Mouse (Mus musculus): Measurements from ENCODE around the gene Nudt8. TPM values are rescaled to one million over a fixed set of nuclear protein-coding genes. Genes with fewer than 3 reads are reported as not detected.
A peak's percentile ranks its signal among the peaks of the same experiment; 100 is the strongest.

Nudt8 gene
- polyA plus RNA-seq, 1 experiment from 2014 or later = 39.3 TPM

GRCm38 (mm10) chr19:4018743-4019583, 18.6 kb downstream of the Nudt8 start:
- no peaks in the 10 kb centered on the region for H3K9me3 ChIP-seq (ENCODE audit: control insufficient read depth, low read length)
- WGBS = 20% methylated on average over 18 of the region's 18 CpGs
- DNase-seq (ENCODE audit: low spot score) (peak; percentile 87), ATAC-seq (ENCODE audit: low FRiP score, low TSS enrichment) (peak; percentile 84)
- H3K4me1 ChIP-seq (replicated peaks; ENCODE audit: control insufficient read depth, insufficient read depth) = no peaks in the 10 kb centered on the region
- no peak overlapping the region for H3K9ac ChIP-seq (ENCODE audit: low read length)
- H3K4me2 ChIP-seq (replicated peaks; ENCODE audit: low read depth) = no peak overlapping the region
- H3K27ac ChIP-seq (replicated peaks) = peak overlapping the region; percentile 53
- TF ChIP-seq CTCF (IDR thresholded peaks at IDR 0.05; ENCODE audit: low read depth) = peak; percentile 91
- no peak for TF ChIP-seq EP300 (optimal IDR thresholded peaks at IDR 0.05)
- H3K4me3 ChIP-seq (ENCODE audit: low read depth, low read length) = no peak overlapping the region
- no peaks in the 10 kb centered on the region for H3K36me3 ChIP-seq (ENCODE audit: control insufficient read depth, insufficient read depth, low read length)
- no peaks in the 10 kb centered on the region for H3K27me3 ChIP-seq (ENCODE audit: control insufficient read depth, insufficient read depth, low read length)

- no peak overlapping the region for H3K4me3 ChIP-seq (ENCODE audit: low read depth, low read length)
- TF ChIP-seq CTCF (IDR thresholded peaks at IDR 0.05; ENCODE audit: low read depth) (no peak), EP300 (optimal IDR thresholded peaks at IDR 0.05) (no peak)
- DNase-seq (ENCODE audit: low spot score) (no peak), ATAC-seq (ENCODE audit: low FRiP score, low TSS enrichment) (no peak)
- H3K27me3 ChIP-seq (ENCODE audit: control insufficient read depth, insufficient read depth, low read length) = no peaks in the 10 kb centered on the region
- H3K36me3 ChIP-seq (ENCODE audit: control insufficient read depth, insufficient read depth, low read length) = no peaks in the 10 kb centered on the region
- whole genome bisulfite sequencing = 61% methylated on average over 7 of the region's 7 CpGs
- no peak overlapping the region for H3K27ac ChIP-seq (replicated peaks)
- H3K9me3 ChIP-seq (ENCODE audit: control insufficient read depth, low read length) = no peaks in the 10 kb centered on the region
- no peak overlapping the region for H3K4me2 ChIP-seq (replicated peaks; ENCODE audit: low read depth)
- H3K4me1 ChIP-seq (replicated peaks; ENCODE audit: control insufficient read depth, insufficient read depth) = no peaks in the 10 kb centered on the region
- H3K9ac ChIP-seq (ENCODE audit: low read length) = no peak overlapping the region
These were observed 22.8 kb downstream of the Nudt8 start for GRCm38 (mm10) chr19:4023185-4023584.

GRCm38 (mm10) chr19:4027576-4027975, 27.2 kb downstream of the Nudt8 start:
- TF ChIP-seq EP300 (optimal IDR thresholded peaks at IDR 0.05) = no peak
- no peak for TF ChIP-seq CTCF (IDR thresholded peaks at IDR 0.05; ENCODE audit: low read depth)
- no peak for ATAC-seq (ENCODE audit: low FRiP score, low TSS enrichment)
- no peaks in the 10 kb centered on the region for H3K9me3 ChIP-seq (ENCODE audit: control insufficient read depth, low read length)

GRCm38 (mm10) chr19:4032668-4033067, 32.3 kb downstream of the Nudt8 start:
- H3K4me2 ChIP-seq (replicated peaks; ENCODE audit: low read depth) = no peak overlapping the region
- no peak overlapping the region for H3K4me3 ChIP-seq (ENCODE audit: low read depth, low read length)
- ATAC-seq (ENCODE audit: low FRiP score, low TSS enrichment) (no peak), DNase-seq (ENCODE audit: low spot score) (no peak)
- H3K9me3 ChIP-seq (ENCODE audit: control insufficient read depth, low read length) = no peaks in the 10 kb centered on the region
- TF ChIP-seq CTCF (IDR thresholded peaks at IDR 0.05; ENCODE audit: low read depth) = no peak
- no peak for TF ChIP-seq EP300 (optimal IDR thresholded peaks at IDR 0.05)
- H3K27ac ChIP-seq (replicated peaks) = no peak overlapping the region
- no peak overlapping the region for H3K9ac ChIP-seq (ENCODE audit: low read length)
- H3K4me1 ChIP-seq (replicated peaks; ENCODE audit: control insufficient read depth, insufficient read depth) = no peaks in the 10 kb centered on the region
- H3K27me3 ChIP-seq (ENCODE audit: control insufficient read depth, insufficient read depth, low read length) = no peaks in the 10 kb centered on the region
- H3K36me3 ChIP-seq (ENCODE audit: control insufficient read depth, insufficient read depth, low read length) = no peaks in the 10 kb centered on the region
- 60% methylated on average over 7 of the region's 7 CpGs for WGBS

More at GRCm38 (mm10) chr19:4027576-4027975, 27.2 kb downstream of the Nudt8 start:
- Histone ChIP-seq H3K4me2 (replicated peaks; ENCODE audit: low read depth) (no peak overlapping the region), H3K4me3 (ENCODE audit: low read depth, low read length) (no peak overlapping the region), H3K36me3 (ENCODE audit: control insufficient read depth, insufficient read depth, low read length) (no peaks in the 10 kb centered on the region), H3K9ac (ENCODE audit: low read length) (no peak overlapping the region), H3K4me1 (replicated peaks; ENCODE audit: control insufficient read depth, insufficient read depth) (no peaks in the 10 kb centered on the region), H3K27me3 (ENCODE audit: control insufficient read depth, insufficient read depth, low read length) (no peaks in the 10 kb centered on the region), H3K27ac (replicated peaks) (no peak overlapping the region)
- DNase-seq (ENCODE audit: low spot score) = no peak

- no peaks in the 10 kb centered on the region for H3K4me1 ChIP-seq (replicated peaks; ENCODE audit: control insufficient read depth, insufficient read depth)
- no peak overlapping the region for H3K4me2 ChIP-seq (replicated peaks; ENCODE audit: low read depth)
- DNase-seq (ENCODE audit: low spot score) (peak; percentile 40), ATAC-seq (ENCODE audit: low FRiP score, low TSS enrichment) (no peak)
- no peaks in the 10 kb centered on the region for H3K9me3 ChIP-seq (ENCODE audit: control insufficient read depth, low read length)
- 44% methylated on average over 3 of the region's 3 CpGs for WGBS
- TF ChIP-seq CTCF (IDR thresholded peaks at IDR 0.05; ENCODE audit: low read depth) = no peak
- no peak for TF ChIP-seq EP300 (optimal IDR thresholded peaks at IDR 0.05)
- no peak overlapping the region; the same call in 1 of the 2 replicates for H3K27ac ChIP-seq (replicated peaks)
- H3K9ac ChIP-seq (ENCODE audit: low read length) = no peak overlapping the region
- H3K27me3 ChIP-seq (ENCODE audit: control insufficient read depth, insufficient read depth, low read length) = no peaks in the 10 kb centered on the region
- no peaks in the 10 kb centered on the region for H3K36me3 ChIP-seq (ENCODE audit: control insufficient read depth, insufficient read depth, low read length)
- no peak overlapping the region for H3K4me3 ChIP-seq (ENCODE audit: low read depth, low read length)
These were observed 32.9 kb downstream of the Nudt8 start for GRCm38 (mm10) chr19:4033298-4033697.

- no peaks in the 10 kb centered on the region for H3K9me3 ChIP-seq (ENCODE audit: control insufficient read depth, low read length)
- H3K4me2 ChIP-seq (replicated peaks; ENCODE audit: low read depth) = no peak overlapping the region
- peak overlapping the region; percentile 30; the same call in 1 of the 2 replicates for H3K27ac ChIP-seq (replicated peaks)
- no peaks in the 10 kb centered on the region for H3K36me3 ChIP-seq (ENCODE audit: control insufficient read depth, insufficient read depth, low read length)
- H3K27me3 ChIP-seq (ENCODE audit: control insufficient read depth, insufficient read depth, low read length) = no peaks in the 10 kb centered on the region
- no peak for ATAC-seq (ENCODE audit: low FRiP score, low TSS enrichment)
- no peak for TF ChIP-seq CTCF (IDR thresholded peaks at IDR 0.05; ENCODE audit: low read depth)
- TF ChIP-seq EP300 (optimal IDR thresholded peaks at IDR 0.05) = no peak
- DNase-seq (ENCODE audit: low spot score) = no peak
- H3K9ac ChIP-seq (ENCODE audit: low read length) = no peak overlapping the region
- no peaks in the 10 kb centered on the region for H3K4me1 ChIP-seq (replicated peaks; ENCODE audit: control insufficient read depth, insufficient read depth)
- H3K4me3 ChIP-seq (ENCODE audit: low read depth, low read length) = no peak overlapping the region
- WGBS = 48% methylated on average over 5 of the region's 5 CpGs
These were observed 33.4 kb downstream of the Nudt8 start for GRCm38 (mm10) chr19:4033742-4034141.
